Mouse (Mus musculus) heart, postnatal 4 days (tissue): ENCODE results near the gene Coro1a. TPM values are rescaled to one million over a fixed set of nuclear protein-coding genes. Genes with fewer than 3 reads are reported as not detected.

Experiments used
- DNase-seq: peaks from one replicate; pipeline ENCODE4 v3.0.0; 2021
- total RNA-seq, 2 experiments: library from RNA; stranded (reverse); gene quantifications; 2 replicates each; pipeline ENCODE4 v1.2.3; 2021

The Coro1a gene
- total RNA-seq, 2 experiments from 2014 or later: 8.4 to 9.2 TPM

DNA sequence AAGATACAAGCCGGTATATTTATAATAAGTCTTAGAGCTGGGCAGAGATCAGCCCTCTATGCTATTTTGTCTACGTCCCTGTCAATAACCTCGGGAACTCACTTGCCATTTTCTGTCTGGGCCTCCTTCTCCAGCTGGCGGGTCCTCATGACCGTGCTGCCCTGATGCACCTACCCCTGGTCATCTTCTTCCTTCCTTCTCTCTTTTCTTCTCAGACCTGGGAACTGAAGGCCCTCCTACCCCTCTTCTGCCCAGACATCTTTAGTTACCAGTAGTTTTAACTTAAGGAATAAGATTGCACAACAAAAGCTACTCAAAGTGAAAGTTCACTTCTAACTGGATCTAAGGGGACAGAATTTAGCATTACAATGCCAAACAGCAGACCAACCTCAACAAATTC is 27.9 kb downstream of the Coro1a start:
- DNase-seq: no peak

DNA sequence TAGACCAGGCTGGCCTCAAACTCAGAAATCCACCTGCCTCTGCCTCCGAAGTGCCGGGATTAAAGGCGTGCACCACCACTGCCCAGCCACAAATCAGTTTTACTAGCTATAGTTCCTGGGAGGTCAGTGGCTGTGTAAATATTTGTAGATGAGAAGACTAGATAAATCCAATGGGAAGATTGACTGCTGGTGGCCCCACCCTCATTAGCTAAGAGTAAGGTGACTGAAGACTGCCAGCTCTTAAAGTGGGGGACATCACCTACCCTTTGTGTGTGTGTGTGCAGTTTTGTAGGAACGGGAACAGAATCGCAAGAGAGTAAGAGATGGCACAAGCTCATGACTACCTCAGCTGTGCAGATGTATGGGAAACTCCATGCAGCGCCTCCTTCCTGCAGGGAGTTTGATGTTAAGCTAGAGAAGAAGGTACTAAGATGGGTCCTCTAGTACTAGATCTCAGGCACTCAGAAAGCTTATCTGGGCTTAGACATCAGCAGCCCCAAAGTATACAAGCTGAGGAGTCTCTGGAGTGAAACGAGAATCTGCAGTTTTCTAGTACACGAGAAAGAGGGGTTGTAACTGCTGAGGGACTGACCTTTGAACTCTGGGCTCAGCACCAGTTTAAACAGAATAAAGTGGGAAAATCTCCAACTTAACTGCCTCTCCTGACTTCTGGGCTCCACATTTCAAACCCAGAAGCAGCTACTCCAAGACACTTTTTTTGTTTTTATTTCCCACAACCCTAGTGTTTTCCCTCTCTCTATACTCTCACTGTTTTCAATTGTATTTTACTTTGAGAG is 28.8 kb downstream of the Coro1a start:
- no peak for DNase-seq

DNA sequence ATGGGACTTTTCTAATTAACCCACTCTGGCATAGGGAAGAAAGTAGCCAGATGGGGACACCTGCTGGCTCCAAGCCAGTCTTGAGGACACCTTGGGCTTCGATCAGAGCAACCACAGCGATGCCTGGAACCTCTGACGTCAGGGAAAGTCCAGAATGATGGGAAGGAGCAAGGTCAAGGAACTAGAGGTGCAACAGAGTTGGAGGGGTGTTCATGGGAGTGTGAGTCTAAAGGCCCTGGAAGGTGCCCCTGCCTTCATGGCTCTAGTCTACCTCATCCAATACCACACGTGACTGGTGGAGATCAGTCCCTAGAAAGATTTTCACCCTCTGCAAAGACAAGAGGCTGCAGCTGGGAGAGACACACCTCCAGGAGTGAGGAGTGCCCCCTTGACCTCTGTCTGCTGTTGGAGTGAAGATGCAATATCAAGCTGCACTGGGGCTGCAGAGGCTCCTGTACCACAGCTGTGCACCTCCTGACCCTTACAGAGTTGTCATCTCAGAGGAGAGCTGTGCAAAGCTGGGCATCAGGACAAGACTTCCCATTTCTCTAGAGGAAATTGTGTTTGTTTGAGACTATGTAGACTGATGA is 30.9 kb downstream of the Coro1a start:
- no peak for DNase-seq

DNA sequence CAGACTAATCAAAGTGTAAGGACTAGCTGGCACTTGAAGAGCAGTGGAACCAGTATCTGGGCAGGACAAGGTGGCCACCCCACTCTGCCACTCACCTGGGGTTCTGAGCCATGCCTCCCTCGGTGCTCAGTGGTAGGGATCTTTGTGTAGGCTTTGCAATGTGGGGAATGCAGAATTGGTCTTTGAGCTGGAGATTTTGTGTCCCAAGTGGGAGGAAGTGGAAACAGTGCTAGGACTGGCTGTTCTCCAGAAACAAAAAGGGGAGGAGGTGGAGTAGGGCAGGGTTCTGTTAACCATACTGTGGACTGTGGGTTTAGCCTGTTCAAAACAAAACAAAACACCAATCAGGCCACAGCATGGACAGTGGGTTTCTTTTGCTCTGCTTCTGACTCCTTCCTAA is 31.4 kb downstream of the Coro1a start, which contains the start of gene Sult1a1:
TSS of gene Sult1a1 (minus strand) at position 226 of the 400 bp plus-strand sequence.
- DNase-seq: peak; percentile 55

DNA sequence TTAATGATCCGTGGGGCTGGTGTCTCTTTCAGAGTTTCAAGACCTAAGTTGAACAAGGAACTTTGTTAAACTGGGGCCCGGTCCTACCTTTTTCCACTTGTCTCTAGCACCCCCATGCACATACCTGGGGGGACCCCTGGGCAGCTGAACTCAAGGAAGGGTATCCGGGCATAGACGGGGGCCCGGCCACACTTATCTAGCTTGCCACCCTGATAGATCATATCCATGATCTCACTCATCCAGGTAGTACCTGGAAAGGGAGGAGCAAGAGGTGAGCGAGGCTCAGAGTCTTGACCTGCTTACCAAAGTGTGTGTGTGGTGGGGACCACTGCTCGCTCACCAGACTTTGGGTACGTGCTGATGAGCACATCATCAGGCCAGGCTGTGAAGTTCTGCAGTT is 32.5 kb downstream of the Coro1a start:
- no peak for DNase-seq

DNA sequence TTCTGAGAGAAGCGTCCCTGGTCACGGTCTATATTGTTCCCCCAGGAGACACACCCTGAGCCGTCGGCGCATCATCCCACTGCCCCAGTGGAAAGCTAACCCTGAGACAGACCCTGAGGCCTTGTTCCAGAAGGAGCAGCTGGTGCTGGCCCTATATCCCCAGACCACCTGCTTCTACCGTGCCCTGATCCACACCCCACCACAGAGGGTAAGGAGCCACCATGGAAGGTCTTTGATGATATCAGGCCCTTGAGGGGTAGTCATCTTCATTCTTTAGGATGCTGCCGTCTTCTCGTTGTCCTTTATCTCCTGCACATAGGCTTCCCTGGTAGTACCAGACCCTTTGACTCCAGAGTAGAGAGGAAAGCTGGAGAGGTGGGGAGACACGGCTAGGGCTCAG is 35.5 kb downstream of the Coro1a start:
- DNase-seq: no peak

DNA sequence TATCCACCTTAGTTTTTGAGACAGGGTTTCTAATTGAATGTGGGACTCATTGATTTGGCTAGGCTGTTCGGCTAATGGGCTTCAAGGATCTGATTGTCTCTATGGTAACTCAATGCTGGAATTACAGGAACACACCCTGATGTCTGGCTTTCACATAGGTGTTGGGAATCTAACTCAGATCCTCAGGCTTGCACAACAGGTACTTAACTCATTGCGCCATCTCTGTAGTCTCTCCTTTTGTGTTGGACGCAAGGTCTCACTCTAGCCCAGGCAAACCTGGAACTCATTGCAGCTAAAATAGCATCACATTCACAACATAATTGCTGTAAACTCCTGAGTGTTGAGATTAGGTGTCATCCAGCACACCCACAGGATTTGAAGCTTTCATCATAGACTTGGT is 37.4 kb downstream of the Coro1a start:
- DNase-seq: no peak

DNA sequence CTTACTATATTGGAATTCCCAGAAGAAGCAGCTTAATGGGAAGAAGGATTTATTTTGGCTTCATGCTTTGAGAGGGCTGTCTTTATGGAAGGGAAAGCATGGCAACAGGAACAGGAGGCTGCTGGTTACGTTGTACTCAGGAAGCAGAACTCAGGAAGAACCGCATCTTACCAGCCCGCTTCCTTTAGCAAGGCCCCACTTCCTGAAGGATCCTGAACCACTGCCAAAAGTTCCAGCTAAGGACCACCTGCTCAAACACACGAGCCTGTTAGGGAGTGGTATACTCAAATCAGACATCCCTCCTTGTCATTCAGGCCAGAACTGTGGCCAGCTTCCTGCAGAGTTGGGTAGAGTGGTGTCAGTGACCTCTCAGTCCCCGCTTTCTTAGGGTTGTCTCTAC is 39.1 kb downstream of the Coro1a start:
- DNase-seq: no peak

DNA sequence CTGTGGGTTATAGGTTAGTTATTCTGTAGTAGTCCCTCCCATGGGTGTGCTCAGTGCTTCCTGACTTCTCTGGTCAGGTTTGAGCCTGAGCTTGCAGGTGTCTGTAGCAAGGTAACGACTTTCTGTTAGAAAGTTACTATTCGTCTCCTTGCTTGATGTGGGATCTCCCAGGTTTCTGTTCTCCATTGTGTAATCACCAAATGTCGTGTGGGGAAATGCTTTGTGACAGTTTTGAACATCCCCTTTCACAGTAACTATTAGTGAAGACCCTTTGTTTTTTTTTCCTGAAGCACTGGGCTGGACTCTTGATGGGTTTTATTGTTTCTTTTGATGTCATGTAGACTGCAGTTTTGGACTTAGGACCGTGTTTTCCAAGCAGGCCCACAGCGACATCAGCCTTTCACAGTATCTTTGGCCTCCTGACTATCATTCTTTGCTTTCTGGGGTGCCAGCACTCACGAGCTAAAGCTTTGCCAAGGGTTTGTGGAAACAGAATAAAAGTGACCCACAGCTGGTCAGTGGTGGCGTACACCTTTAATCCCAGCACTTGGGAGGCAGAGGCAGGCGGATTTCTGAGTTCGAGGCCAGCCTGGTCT is 40.0 kb downstream of the Coro1a start:
- DNase-seq: no peak

DNA sequence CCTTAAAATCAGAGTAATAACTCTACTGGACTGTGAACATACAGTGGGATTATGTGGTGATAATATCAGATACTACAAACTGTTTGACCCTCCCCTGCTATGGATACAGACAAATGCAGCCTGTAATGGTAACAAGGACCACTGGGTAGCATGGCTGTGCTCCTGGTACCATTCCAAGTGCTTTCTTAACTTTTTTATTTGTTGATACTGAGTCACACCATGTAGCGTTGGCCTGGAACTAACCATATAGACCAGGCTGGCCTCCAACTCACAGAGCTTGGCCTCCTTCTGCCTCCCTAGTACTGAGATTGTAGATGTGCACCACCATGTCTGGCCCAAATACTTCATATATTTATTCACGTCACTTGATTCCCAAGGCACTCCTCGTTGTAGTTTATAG is 42.3 kb downstream of the Coro1a start:
- peak; percentile 23 for DNase-seq

DNA sequence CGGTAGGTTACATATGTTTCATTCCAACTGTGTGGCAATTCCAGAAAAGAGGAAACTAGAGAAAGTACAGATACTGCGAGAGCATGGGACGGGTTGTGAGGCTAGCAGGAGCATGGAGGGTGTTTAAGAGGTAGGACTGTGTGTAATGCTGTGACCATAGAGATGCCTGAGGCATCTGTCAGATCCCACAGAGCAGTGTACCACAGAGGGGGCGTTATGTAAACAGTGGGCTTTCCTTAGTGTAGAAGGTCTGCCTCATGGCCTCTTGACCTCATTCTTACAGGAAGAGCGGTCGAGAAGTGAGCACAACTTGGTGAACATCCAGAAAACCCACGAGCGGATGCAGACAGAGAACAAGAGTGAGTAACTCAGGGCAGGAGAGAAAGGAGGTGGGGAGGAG is 43.9 kb downstream of the Coro1a start:
- no peak for DNase-seq

DNA sequence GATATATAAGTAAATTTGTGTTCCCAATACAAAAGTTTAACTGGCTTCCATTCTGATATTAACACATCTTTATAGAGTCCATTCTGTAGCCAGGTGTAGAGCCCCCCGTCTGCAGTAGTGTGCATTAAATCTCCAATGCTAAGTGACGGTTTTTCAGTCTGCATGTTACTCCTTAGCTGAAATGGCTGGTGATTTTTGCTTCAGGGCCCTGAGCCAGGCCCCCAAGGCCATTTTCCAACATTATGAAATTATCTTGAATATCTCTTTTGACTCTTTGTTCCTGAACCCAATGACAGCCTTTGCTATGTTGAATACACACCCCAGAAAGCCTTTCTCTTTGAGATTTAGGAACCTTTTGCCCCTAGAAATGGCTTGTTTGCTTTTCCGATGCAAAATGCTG is 47.8 kb downstream of the Coro1a start:
- no peak for DNase-seq

DNA sequence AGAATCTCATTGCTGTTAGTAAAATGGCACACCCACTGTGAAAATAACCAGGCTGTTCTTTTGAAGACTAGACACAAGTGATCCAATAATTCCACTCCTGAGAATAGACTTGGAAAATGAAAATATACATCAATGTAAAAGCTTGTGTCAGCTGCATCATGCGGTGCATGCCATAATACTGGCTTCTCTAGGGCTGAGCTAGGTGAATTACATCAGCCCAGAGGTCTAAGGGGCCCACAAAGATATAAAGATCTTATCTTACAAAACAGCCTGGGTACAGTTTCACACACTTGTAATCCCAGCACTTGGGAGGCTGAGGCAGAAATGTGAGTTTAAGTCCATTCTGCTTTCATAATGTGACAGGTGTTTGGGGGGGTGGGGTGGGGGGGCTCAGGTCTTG is 50.1 kb downstream of the Coro1a start:
- DNase-seq: no peak

DNA sequence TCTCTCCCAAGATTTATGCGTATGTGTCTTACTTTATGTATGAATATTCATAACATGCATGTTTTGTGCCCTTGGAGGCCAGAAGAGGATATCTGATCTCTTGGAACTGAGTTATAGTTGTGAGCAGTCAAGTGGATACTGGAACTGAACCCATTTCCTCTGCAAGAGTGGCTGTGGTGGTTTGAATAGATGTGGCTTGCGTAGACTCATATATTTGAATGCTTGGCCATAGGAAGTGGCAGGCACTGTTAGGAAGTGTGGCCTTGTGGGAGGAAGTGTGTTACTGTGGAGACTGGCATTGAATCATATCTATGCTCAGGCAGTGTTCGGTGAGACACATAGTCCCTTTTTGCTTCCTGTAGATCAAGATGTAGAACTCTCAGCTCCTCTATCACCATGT is 51.9 kb downstream of the Coro1a start:
- DNase-seq: no peak

DNA sequence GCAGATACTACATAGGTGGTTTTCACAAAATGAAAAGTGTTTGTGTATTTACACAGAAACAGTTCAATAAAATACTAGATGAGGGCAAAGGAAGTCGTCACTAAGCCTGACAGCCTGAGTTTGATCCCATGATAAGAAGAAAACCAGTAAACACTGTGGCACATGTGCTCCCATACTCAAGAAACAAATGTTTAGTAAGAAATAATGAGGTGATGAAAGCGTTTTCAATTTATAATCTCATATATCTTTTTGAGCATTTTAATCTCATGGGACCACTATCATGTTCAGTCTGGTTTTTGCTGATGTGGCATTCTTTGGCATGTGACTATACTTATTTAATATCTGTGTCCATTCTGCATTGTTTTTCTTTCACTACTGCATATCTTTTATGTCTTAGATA is 53.6 kb downstream of the Coro1a start:
- DNase-seq: no peak

DNA sequence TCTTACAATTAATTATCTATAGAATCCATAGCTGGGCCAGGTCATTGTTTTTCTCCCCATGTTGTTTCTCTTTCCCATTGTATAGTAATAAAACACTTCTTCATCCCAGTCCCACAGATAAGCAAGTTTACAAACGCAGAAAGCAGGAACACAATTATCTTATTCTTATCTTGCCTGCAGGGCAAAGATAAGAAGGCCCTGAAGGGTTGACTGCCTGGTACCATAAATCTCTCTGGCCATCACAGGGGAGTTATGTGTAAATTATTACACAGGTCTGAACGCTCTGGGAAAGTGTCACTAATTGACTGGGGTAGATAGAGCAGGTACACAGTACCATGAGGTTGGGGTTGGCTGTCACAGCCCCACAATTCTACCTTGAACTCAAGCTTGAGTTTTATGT is 56.7 kb downstream of the Coro1a start:
- DNase-seq: no peak

Other genes starting within 250 kb of the Coro1a start
- 1 to 10 TPM in 1 of 2 experiments, under 1 TPM in 1; 0.67 to 9.0 TPM for gene Atp2a1, start 244.7 kb downstream of the Coro1a start, total RNA-seq
- 10 to 100 TPM; 47.1 to 51.4 TPM for gene Sh2b1, start 232.4 kb downstream of the Coro1a start, total RNA-seq
- gene Tufm, start 220.4 kb downstream of the Coro1a start, total RNA-seq: 100 to 1,000 TPM; 224 to 238 TPM
- gene Atxn2l, start 204.3 kb downstream of the Coro1a start, total RNA-seq: 10 to 100 TPM; 60.0 to 65.7 TPM
- 100 to 1,000 TPM; 159 to 161 TPM for gene Eif3c, start 141.4 kb downstream of the Coro1a start, total RNA-seq
- gene Apobr, start 122.8 kb downstream of the Coro1a start, total RNA-seq: under 1 TPM; 0.21 to 0.95 TPM
- gene Cln3, start 122.0 kb downstream of the Coro1a start, total RNA-seq: 10 to 100 TPM; 13.4 to 14.0 TPM
- gene Il27, start 112.8 kb downstream of the Coro1a start, total RNA-seq: not detected
- 1 to 10 TPM; 5.7 to 6.8 TPM for gene Nupr1, start 76.9 kb downstream of the Coro1a start, total RNA-seq
- gene Sgf29, start 58.5 kb downstream of the Coro1a start, total RNA-seq: 10 to 100 TPM; 30.9 to 33.2 TPM
- gene Sult1a1, start 31.4 kb downstream of the Coro1a start, total RNA-seq: 1 to 10 TPM; 5.5 to 6.6 TPM
- 10 to 100 TPM; 56.8 to 57.3 TPM for gene Bola2, start 12.4 kb downstream of the Coro1a start, total RNA-seq
- gene Slx1b, start 12.0 kb downstream of the Coro1a start, total RNA-seq: 1 to 10 TPM; 7.2 to 8.1 TPM
- 10 to 100 TPM; 80.3 to 90.9 TPM for gene Mapk3, start 51.8 kb upstream of the Coro1a start, total RNA-seq
- gene Gdpd3, start 58.5 kb upstream of the Coro1a start, total RNA-seq: 1 to 10 TPM; 3.7 to 4.2 TPM
- 10 to 100 TPM; 31.8 to 34.0 TPM for gene Ypel3, start 69.2 kb upstream of the Coro1a start, total RNA-seq
- under 1 TPM in 1 of 2 experiments, not detected in 1; 0.26 TPM for gene Tbx6, start 73.7 kb upstream of the Coro1a start, total RNA-seq
- gene Ppp4c, start 84.7 kb upstream of the Coro1a start, total RNA-seq: 10 to 100 TPM; 67.6 to 76.6 TPM
- 1 to 10 TPM; 7.7 to 9.3 TPM for gene Fam57b, start 89.9 kb upstream of the Coro1a start, total RNA-seq
- gene 4930451I11Rik, start 123.9 kb upstream of the Coro1a start, total RNA-seq: not detected
- gene Doc2a, start 139.6 kb upstream of the Coro1a start, total RNA-seq: not detected
- gene Hirip3, start 154.2 kb upstream of the Coro1a start, total RNA-seq: 10 to 100 TPM; 22.8 to 26.1 TPM
- gene Ino80e, start 154.6 kb upstream of the Coro1a start, total RNA-seq: 10 to 100 TPM; 33.5 to 34.1 TPM
- gene Taok2, start 176.9 kb upstream of the Coro1a start, total RNA-seq: 10 to 100 TPM; 65.0 to 66.5 TPM
- gene Tmem219, start 215.1 kb upstream of the Coro1a start, total RNA-seq: 10 to 100 TPM; 12.9 to 14.7 TPM
- 10 to 100 TPM; 10.4 to 10.7 TPM for gene Kctd13, start 221.1 kb upstream of the Coro1a start, total RNA-seq
- gene Asphd1, start 241.8 kb upstream of the Coro1a start, total RNA-seq: under 1 TPM in 1 of 2 experiments, not detected in 1; 0.36 TPM
- 10 to 100 TPM; 18.6 to 21.2 TPM for gene Sez6l2, start 242.8 kb upstream of the Coro1a start, total RNA-seq